Mouse (Mus musculus) spleen, adult 10 weeks (tissue): ENCODE measurements around the gene Gdpd2. TPM values are rescaled to one million over a fixed set of nuclear protein-coding genes. Genes with fewer than 3 reads are reported as not detected.

Experiments used
- polyA plus RNA-seq: library from polyadenylated mRNA; stranded (reverse); fragments of 350-450 nt; fragmentation: Illumina TruSeq; extraction: RNeasy Lipid Tissue Mini Kit (QIAGEN cat#74804); gene quantifications from one replicate; pipeline ENCODE4 v1.2.3, GENCODE M21; 2015; ENCODE audit warnings: low replicate concordance; ENCODE audit not compliant: insufficient read depth

Gdpd2 gene
- polyA plus RNA-seq: 204 TPM

DNA sequence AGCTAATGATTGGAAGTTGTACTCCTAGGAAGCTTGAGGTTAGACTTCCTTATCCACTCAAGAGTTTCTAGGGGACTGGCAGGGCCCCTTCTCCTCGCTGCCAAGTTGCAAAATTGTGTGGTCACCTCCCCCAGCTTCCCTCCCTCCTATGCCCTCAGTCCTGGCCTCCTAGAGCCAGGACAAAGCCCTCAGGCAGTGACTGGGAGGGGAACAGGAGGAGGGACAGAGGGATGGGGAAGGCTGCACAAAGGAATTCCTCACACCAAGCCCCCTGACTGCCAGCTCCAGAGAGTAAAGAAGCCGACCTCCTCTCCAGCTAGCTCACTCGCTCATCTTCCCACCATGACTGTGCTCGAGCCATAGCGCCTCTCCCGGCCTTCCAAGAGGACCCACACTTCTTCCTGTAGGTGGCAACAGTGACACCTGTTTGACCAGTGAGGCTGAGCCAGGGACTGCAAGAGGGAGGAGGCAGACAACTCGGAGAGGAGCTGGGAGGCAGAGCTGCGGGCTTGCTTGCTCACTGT, at the start of gene Gdpd2:
TSS of gene Gdpd2 (plus strand) at position 209 of the 524 bp plus-strand sequence.

GRCm38 (mm10) chrX:100767181-100767884, 37.7 kb downstream of the Gdpd2 start, which contains the start of gene Dlg3:
Gene Dlg3, plus strand, starts transcription at chrX:100767722.

Other genes starting within 250 kb of the Gdpd2 start
- gene Igbp1, start 235.6 kb upstream of the Gdpd2 start, polyA plus RNA-seq: 94.9 TPM
- gene Dgat2l6, start 205.0 kb upstream of the Gdpd2 start, polyA plus RNA-seq: not detected
- not detected for gene Awat1, start 157.6 kb upstream of the Gdpd2 start, polyA plus RNA-seq
- not detected for gene P2ry4, start 135.0 kb upstream of the Gdpd2 start, polyA plus RNA-seq
- not detected for gene Arr3, start 124.4 kb upstream of the Gdpd2 start, polyA plus RNA-seq
- gene Kif4, start 104.1 kb upstream of the Gdpd2 start, polyA plus RNA-seq: 6.6 TPM
- gene Pdzd11, start 103.3 kb upstream of the Gdpd2 start, polyA plus RNA-seq: 40.2 TPM
- 10.6 TPM for gene Dlg3, start 37.8 kb downstream of the Gdpd2 start, polyA plus RNA-seq